Mouse (Mus musculus) erythroblast, embryonic 14.5 days (primary cell): ENCODE measurements around the gene Dll1.

Experiments
- GATA1 ChIP-seq: IDR thresholded peaks from 2 replicates; pipeline ENCODE4 v1.6.1; 2012; ENCODE audit warnings: low read length, inconsistent platforms, mixed read lengths
- TAL1 ChIP-seq: IDR thresholded peaks from 3 replicates; pipeline ENCODE4 v1.6.1; 2012; ENCODE audit warnings: low read length, inconsistent platforms, mixed read lengths

GRCm38 (mm10) chr17:15363656-15364055 lies 13.0 kb downstream of the Dll1 start:
- TF ChIP-seq GATA1 (no peak), TAL1 (no peak)
